Mouse (Mus musculus): ENCODE data around the gene Lrp5.

The Lrp5 gene

GRCm38 (mm10) chr19:3609826-3610225 lies 76.5 kb downstream of the Lrp5 start:
- DNase-seq, result peak; percentile 24

GRCm38 (mm10) chr19:3594316-3594715 lies 92.0 kb downstream of the Lrp5 start:
- DNase-seq, result no peak

GRCm38 (mm10) chr19:3593379-3594055 lies 92.8 kb downstream of the Lrp5 start:
- DNase-seq, result no peak

DNA sequence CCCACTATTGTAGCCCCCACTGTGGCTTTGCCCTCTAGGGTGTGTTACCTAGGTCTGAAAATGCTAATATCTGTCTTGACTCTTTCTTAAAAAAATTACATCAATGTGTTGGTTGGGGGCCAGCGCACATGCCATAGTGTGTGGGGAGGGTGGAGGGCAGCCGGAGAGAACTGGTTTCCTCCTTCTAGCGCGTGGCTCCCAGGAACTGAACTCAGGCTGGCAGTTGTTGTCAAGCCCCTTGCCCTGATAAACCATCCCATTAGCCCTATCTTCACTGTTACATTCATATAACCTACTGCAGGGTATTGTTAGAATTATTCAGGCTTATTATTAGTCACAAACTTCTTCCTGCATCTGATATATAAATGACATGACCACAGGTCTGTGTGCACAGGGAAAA lies 96.4 kb downstream of the Lrp5 start:
- DNase-seq, result no peak

DNA sequence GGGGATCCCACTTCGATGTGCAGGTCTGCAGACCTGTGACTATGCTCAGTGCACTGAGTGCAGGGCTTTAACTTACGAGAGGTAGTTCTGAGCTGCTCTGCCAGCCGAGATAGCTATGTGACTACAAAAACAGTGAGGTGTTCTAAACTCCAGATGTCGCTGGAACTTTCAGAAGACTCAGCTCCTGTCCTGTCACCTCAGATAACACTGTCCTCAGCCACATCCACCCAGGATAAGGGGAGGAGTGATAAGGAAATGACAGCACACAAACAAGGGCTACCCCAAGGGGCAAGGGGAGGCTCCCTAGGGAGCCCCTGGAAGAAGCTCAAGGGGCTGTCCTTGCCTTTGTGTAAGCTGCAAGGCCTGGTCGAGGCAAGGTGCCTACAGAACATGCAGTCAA lies 96.8 kb downstream of the Lrp5 start:
- no peak for DNase-seq

- peak; percentile 45 for DNase-seq
These were observed 98.6 kb downstream of the Lrp5 start for GRCm38 (mm10) chr19:3587729-3588128.

- peak; percentile 73 for DNase-seq
These were observed 99.8 kb downstream of the Lrp5 start for GRCm38 (mm10) chr19:3586540-3586939.

GRCm38 (mm10) chr19:3586026-3586425 lies 100.3 kb downstream of the Lrp5 start:
- no peak for DNase-seq

- peak; percentile 65 for DNase-seq
These were observed 105.0 kb downstream of the Lrp5 start for GRCm38 (mm10) chr19:3581326-3581725.

- DNase-seq, result no peak
These were observed 108.5 kb downstream of the Lrp5 start for GRCm38 (mm10) chr19:3577911-3578290.

DNA sequence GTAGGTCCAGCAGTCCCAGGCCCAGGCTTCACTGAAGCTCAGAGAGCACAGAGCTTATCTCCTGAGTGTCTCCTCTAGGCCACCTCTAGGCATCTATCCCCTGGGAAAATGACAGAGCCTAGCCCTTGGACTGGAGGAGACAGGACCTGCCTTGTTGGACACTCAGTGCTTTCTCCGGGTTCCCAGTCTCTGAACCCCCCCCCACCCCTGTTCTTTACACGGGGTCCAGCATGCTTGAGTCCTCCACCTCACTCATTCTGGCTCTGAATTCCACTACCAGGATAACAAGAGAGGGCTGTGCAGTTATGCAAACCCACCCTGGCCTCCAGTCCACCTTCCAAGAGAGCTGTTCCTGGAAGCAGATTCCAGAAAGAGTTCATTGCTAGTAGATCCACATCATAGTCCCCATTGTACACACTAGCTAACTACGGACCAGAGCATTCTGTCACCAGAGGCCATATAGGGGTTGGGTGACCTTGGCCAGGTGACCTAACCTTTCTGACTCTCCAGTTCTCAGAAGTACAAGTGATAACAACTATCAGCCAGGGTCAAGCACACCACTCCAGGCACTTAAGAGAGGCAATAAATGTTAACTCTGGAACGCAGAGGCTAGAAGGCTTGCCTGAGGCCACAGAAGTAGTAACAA lies 109.0 kb downstream of the Lrp5 start:
- DNase-seq, result no peak

DNA sequence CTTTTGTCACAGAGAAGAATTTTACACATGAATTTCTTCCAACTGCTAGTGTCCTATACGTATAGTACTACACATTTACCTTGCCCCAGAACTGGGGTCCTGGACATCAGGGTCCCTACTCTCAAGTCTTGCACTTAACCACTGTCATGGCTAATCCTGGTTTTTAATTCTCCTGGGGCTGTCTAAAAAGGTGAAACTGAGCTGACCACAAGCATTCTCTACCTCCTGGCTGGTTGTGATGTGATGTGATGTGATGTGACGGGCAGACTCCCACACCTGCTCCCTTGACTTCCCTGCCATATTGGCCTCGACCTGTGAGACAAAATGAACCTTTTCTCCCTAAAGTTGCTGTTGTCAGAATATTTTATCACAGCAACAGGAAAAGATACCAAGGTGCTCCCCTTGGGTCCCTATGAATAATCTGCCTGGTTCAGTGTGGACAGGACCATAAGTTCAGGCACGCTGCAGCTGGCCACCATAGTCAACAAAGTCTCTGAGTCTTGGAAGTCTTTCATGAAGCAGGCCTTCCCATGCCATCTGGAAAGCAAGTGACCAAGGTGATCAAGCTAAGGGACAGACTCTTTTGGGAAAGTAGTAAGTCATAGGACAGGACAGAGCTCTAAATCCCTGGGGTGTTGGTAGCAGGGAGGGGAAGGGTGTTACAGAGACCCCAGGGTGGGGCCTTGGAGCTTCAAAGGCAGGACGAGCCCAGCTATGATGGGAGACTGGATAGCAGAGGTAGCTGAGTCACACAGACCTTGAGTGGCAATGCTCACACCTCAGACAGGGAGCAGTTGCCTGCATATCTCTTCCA lies 109.7 kb downstream of the Lrp5 start:
- DNase-seq, result no peak

DNA sequence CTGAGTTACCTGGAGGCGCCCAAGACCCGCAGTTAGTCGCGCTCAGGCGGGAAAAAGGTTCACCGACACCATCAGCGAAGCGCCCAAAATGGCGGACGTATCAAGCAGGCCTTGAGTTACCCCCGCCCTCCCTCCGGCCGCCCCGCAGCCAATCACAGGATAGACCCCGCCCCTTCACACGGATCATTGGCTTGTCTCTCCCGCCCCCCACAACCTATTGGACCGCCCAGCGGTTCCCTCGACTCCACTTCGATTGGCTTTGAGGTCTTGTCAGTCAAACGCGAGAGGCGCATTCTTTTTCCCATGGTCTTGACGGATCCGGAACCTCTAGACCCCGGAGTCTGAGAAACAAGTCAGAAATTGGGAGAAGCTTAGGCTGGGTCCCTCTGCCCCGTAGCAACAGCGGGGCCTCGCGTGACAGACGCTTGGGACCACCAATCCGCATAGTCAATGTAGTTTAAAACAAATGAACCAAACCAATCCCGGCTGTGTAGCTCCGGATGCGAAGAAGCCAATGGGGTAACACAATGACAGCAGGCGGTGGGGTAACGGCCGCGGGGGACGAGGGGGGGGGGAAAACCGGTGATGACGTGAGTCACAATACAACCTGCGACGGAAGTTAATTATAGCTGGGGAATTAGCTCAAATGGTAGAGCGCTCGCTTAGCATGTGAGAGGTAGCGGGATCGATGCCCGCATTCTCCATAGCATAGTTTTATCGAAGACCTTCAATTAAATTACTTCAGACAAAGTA lies 110.6 kb downstream of the Lrp5 start, which contains the start of gene Ppp6r3:
TSS of gene Ppp6r3 (minus strand) at position 118 of the 753 bp plus-strand sequence.
- peak; percentile 99 for DNase-seq

GRCm38 (mm10) chr19:3575276-3575631 lies 111.1 kb downstream of the Lrp5 start:
- DNase-seq, result peak; percentile 93

DNA sequence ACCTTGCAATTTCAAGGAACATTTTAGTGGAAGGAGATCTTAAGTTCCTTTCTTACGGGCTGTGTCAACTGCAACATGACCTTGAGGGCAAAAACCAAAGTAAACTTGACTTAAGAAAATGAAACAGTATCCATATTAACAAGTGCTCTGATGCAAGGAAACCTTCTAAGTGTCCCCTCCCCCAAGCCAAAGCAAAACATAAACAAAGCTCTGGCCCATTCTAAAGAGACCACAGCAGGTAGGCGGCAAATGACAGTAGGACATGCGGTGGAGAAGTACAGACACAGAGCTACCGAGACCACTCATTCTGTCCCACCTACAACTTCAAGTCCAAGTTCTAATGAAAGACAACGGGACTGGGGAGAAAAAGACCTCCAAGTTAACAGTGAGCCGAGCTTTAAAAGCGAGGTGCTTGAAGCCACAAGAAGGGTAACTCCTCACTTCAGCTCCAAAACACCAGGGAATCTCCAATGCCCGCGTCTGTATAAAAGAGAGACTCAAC lies 111.7 kb downstream of the Lrp5 start:
- DNase-seq, result no peak

- DNase-seq, result peak; percentile 63
These were observed 122.1 kb downstream of the Lrp5 start for GRCm38 (mm10) chr19:3564309-3564708.

- no peak for DNase-seq
These were observed 123.6 kb downstream of the Lrp5 start for GRCm38 (mm10) chr19:3562752-3563151.

GRCm38 (mm10) chr19:3562298-3562697 lies 124.1 kb downstream of the Lrp5 start:
- DNase-seq, result no peak

DNA sequence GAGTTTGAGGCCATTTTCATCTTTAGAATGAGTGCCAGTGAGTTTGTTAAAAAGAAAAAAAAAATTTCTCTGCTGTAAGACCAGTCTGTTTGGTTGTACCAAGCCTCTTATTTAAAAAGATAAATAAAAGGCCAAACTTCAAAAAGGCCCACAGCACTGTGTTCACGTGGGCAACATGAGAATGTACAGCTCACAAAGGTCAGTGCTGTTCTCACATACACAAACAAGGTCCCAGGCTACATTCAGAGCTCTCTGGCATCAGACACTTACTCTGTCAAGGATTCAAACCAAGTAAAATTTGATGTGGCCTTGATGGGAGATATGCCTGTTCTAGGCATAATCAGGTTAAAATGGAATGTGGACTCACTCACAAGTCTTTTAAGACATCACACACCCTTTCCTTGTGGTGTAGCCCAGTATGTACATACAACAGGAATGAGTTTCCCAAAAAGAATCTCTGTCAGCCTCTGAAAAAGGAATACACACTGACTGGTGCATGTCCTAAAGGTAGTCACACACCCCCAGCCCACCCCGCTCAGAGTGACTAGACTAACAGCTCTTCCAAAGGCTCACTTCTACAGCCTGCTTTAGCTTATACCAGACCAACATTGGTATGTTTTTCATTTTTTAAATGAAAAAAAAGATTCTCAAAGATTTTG lies 130.1 kb downstream of the Lrp5 start:
- no peak for DNase-seq

DNA sequence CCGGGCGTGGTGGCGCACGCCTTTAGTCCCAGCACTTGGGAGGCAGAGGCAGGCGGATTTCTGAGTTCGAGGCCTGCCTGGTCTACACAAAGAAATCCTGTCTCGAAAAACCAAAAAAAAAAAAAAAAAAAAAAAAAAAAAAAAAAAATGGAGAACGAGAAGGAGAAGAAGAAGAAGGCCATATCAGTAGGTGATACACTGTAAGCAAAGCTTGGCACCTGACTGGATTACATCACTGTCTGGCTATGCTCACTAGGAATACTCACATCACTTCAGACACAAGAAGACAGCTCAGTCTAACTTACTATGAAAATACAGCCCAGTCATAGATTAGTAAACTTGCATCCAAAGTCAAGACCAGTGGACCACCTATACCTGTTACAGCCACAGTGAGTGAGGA lies 131.6 kb downstream of the Lrp5 start:
- no peak for DNase-seq

GRCm38 (mm10) chr19:3551573-3552159 lies 134.7 kb downstream of the Lrp5 start:
- peak; percentile 58 for DNase-seq

GRCm38 (mm10) chr19:3550101-3550500 lies 136.3 kb downstream of the Lrp5 start:
- no peak for DNase-seq
